Mouse (Mus musculus): ENCODE data around the gene Rtn2.

- 0 out of 2 replicates have a peak, but pooled peaks have one; percentile 31 for TF ChIP-seq POLR2A (IDR thresholded peaks at IDR 0.05; ENCODE audit: borderline replicate concordance, extremely low read depth, low read depth, low read length)
- no peak for TF ChIP-seq CTCF (IDR thresholded peaks at IDR 0.05; ENCODE audit: insufficient read depth, low read length)
Measured at GRCm38 (mm10) chr7:19257390-19258022, 24.9 kb upstream of the Rtn2 start.

Measured in lung, adult 2 months (tissue).